Mouse (Mus musculus) MEL (cell line): ENCODE measurements around the gene Tldc1. TPM values are rescaled to one million over a fixed set of nuclear protein-coding genes. Genes with fewer than 3 reads are reported as not detected.
A peak's percentile ranks its signal among the peaks of the same experiment; 100 is the strongest.

Experiments used
- DNase-seq: peaks from one replicate; pipeline ENCODE4 v3.0.0; 2011; ENCODE audit warnings: low read depth, low spot score
- H3K27ac ChIP-seq: 2 replicates; pipeline ENCODE4 v1.5.1; 2012; ENCODE audit warnings: low read depth, mild to moderate bottlenecking, control low read depth, low read length, moderate library complexity; ENCODE audit not compliant: control insufficient read depth
- H3K27me3 ChIP-seq, 2 experiments: fragments of 150-350 bp in 1 of 2; sonication (generic) in 1 of 2; 2 replicates each; pipeline ENCODE4 v1.6.1; 2012; ENCODE audit warnings: low read length in 2 of 2, mild to moderate bottlenecking in 2 of 2, improper control_type of control experiment in 1 of 2, moderate library complexity in 1 of 2; ENCODE audit not compliant: insufficient read depth in 2 of 2, control insufficient read depth in 1 of 2
- H3K36me3 ChIP-seq, 2 experiments: 2 replicates each; pipeline ENCODE4 v1.6.1; 2012 to 2014; ENCODE audit warnings: low read length in 2 of 2, improper control_type of control experiment in 1 of 2, inconsistent platforms in 1 of 2, mild to moderate bottlenecking in 1 of 2; ENCODE audit not compliant: insufficient read depth in 2 of 2, control insufficient read depth in 1 of 2
- H3K4me1 ChIP-seq, 2 experiments: fragments of 150-350 bp in 1 of 2; sonication (generic) in 1 of 2; 2 replicates each; pipeline ENCODE4 v1.6.1; 2012; ENCODE audit warnings: low read length in 2 of 2, improper control_type of control experiment in 1 of 2, mild to moderate bottlenecking in 1 of 2; ENCODE audit not compliant: insufficient read depth in 2 of 2, control insufficient read depth in 1 of 2
- H3K4me3 ChIP-seq, 2 experiments: fragments of 150-350 bp in 1 of 2; sonication (generic) in 1 of 2; 2 replicates each; pipeline ENCODE4 v1.5.1; 2012; ENCODE audit warnings: low read depth in 2 of 2, low read length in 2 of 2, mild to moderate bottlenecking in 2 of 2, moderate library complexity in 2 of 2, control low read depth in 1 of 2, improper control_type of control experiment in 1 of 2; ENCODE audit not compliant: control insufficient read depth in 1 of 2, insufficient read depth in 1 of 2
- H3K79me2 ChIP-seq: 2 replicates; pipeline ENCODE4 v1.6.1; 2012; ENCODE audit warnings: mild to moderate bottlenecking, low read length, moderate library complexity; ENCODE audit not compliant: control insufficient read depth, poor library complexity, insufficient read depth
- H3K9ac ChIP-seq: 2 replicates; pipeline ENCODE4 v1.6.1; 2012; ENCODE audit warnings: low read depth, mild to moderate bottlenecking, control low read depth, low read length, moderate library complexity; ENCODE audit not compliant: control insufficient read depth, poor library complexity, severe bottlenecking
- H3K9me3 ChIP-seq: fragments of 150-350 bp; sonication (generic); replicated peaks from 2 replicates; pipeline ENCODE4 v1.6.1; 2012; ENCODE audit warnings: mild to moderate bottlenecking, low read length, improper control_type of control experiment, moderate library complexity; ENCODE audit not compliant: insufficient read depth
- CHD1 ChIP-seq: IDR thresholded peaks from 2 replicates; pipeline ENCODE4 v1.6.1; 2012; ENCODE audit warnings: low read depth, mild to moderate bottlenecking, inconsistent platforms, low read length, improper control_type of control experiment
- CHD2 ChIP-seq: IDR thresholded peaks from 2 replicates; pipeline ENCODE4 v1.6.1; 2011; ENCODE audit warnings: low read length, improper control_type of control experiment
- GABPA ChIP-seq: IDR thresholded peaks from 2 replicates; pipeline ENCODE4 v1.6.1; 2012; ENCODE audit warnings: low read depth, mild to moderate bottlenecking, inconsistent platforms, low read length, improper control_type of control experiment, moderate library complexity
- GATA1 ChIP-seq: IDR thresholded peaks from 2 replicates; pipeline ENCODE4 v1.6.1; 2011; ENCODE audit warnings: low read depth, low read length, improper control_type of control experiment
- HCFC1 ChIP-seq: IDR thresholded peaks from 2 replicates; pipeline ENCODE4 v1.6.1; 2012; ENCODE audit warnings: low read depth, mild to moderate bottlenecking, inconsistent platforms, low read length, improper control_type of control experiment, moderate library complexity
- MEF2A ChIP-seq: IDR thresholded peaks from 2 replicates; pipeline ENCODE4 v1.6.1; 2014; ENCODE audit warnings: low read depth, mild to moderate bottlenecking, inconsistent platforms, low read length, improper control_type of control experiment; ENCODE audit not compliant: poor library complexity, insufficient replicate concordance, severe bottlenecking; ENCODE audit errors: extremely low read depth
- MYB ChIP-seq: IDR thresholded peaks from 2 replicates; pipeline ENCODE4 v1.6.1; 2011; ENCODE audit warnings: mild to moderate bottlenecking, low read depth, low read length, improper control_type of control experiment
- MYC ChIP-seq: IDR thresholded peaks from 2 replicates; pipeline ENCODE4 v1.6.1; 2011; ENCODE audit warnings: low read depth, mild to moderate bottlenecking, low read length, improper control_type of control experiment, moderate library complexity
- NELFE ChIP-seq: IDR thresholded peaks from 2 replicates; pipeline ENCODE4 v1.6.1; 2011; ENCODE audit warnings: low read depth, low read length, improper control_type of control experiment
- NRF1 ChIP-seq: IDR thresholded peaks from 2 replicates; pipeline ENCODE4 v1.6.1; 2014; ENCODE audit warnings: low read depth, mild to moderate bottlenecking, inconsistent platforms, low read length, improper control_type of control experiment, moderate library complexity; ENCODE audit not compliant: poor library complexity, insufficient read depth, severe bottlenecking
- POLR2A ChIP-seq, 2 experiments: IDR thresholded peaks; 2 replicates each; pipeline ENCODE4 v1.6.1; 2011 to 2012; ENCODE audit warnings: low read length in 2 of 2, mild to moderate bottlenecking in 2 of 2, control low read depth in 1 of 2, improper control_type of control experiment in 1 of 2, low read depth in 1 of 2, moderate library complexity in 1 of 2; ENCODE audit not compliant: control insufficient read depth in 1 of 2, insufficient read depth in 1 of 2, poor library complexity in 1 of 2
- POLR2AphosphoS2 ChIP-seq: IDR thresholded peaks from 2 replicates; pipeline ENCODE4 v1.6.1; 2011; ENCODE audit warnings: low read length, improper control_type of control experiment
- RAD21 ChIP-seq: IDR thresholded peaks from 2 replicates; pipeline ENCODE4 v1.6.1; 2011; ENCODE audit warnings: mild to moderate bottlenecking, low read depth, low read length, improper control_type of control experiment
- SIN3A ChIP-seq: IDR thresholded peaks from 2 replicates; pipeline ENCODE4 v1.6.1; 2012; ENCODE audit warnings: low read length, improper control_type of control experiment, inconsistent platforms
- SMC3 ChIP-seq: IDR thresholded peaks from 2 replicates; pipeline ENCODE4 v1.6.1; 2011; ENCODE audit warnings: low read depth, low read length, improper control_type of control experiment
- TAL1 ChIP-seq: IDR thresholded peaks from 2 replicates; pipeline ENCODE4 v1.6.1; 2012; ENCODE audit warnings: mild to moderate bottlenecking, inconsistent platforms, low read length, moderate library complexity, mixed read lengths
- TBP ChIP-seq: IDR thresholded peaks from 2 replicates; pipeline ENCODE4 v1.8.0; 2011; ENCODE audit warnings: low read depth, low read length, improper control_type of control experiment
- TCF12 ChIP-seq: IDR thresholded peaks from 2 replicates; pipeline ENCODE4 v1.6.1; 2014; ENCODE audit warnings: low read depth, mild to moderate bottlenecking, inconsistent platforms, low read length, improper control_type of control experiment, moderate library complexity
- UBTF ChIP-seq: IDR thresholded peaks from 2 replicates; pipeline ENCODE4 v1.6.1; 2012; ENCODE audit warnings: low read depth, mild to moderate bottlenecking, inconsistent platforms, low read length, improper control_type of control experiment, moderate library complexity, borderline replicate concordance; ENCODE audit not compliant: insufficient read depth
- USF2 ChIP-seq, 2 experiments: IDR thresholded peaks; 2 replicates each; pipeline ENCODE4 v1.6.1; 2011 to 2012; ENCODE audit warnings: improper control_type of control experiment in 2 of 2, low read length in 2 of 2, borderline replicate concordance in 1 of 2, inconsistent platforms in 1 of 2, low read depth in 1 of 2, mild to moderate bottlenecking in 1 of 2; ENCODE audit not compliant: insufficient read depth in 1 of 2
- ZC3H11A ChIP-seq: IDR thresholded peaks from 2 replicates; pipeline ENCODE4 v1.6.1; 2012; ENCODE audit warnings: low read depth, mild to moderate bottlenecking, inconsistent platforms, low read length, improper control_type of control experiment
- ZKSCAN1 ChIP-seq: IDR thresholded peaks from 2 replicates; pipeline ENCODE4 v1.6.1; 2012; ENCODE audit warnings: low read depth, mild to moderate bottlenecking, inconsistent platforms, low read length, improper control_type of control experiment, moderate library complexity
- ZMIZ1 ChIP-seq: IDR thresholded peaks from 2 replicates; pipeline ENCODE4 v1.6.1; 2012; ENCODE audit warnings: low read depth, mild to moderate bottlenecking, inconsistent platforms, low read length, improper control_type of control experiment, moderate library complexity
- polyA plus RNA-seq, 2 experiments: library from polyadenylated mRNA; stranded (reverse) in 1 of 2; unstranded in 1 of 2; fragments of >175 nt in 1 of 2; fragments of >200 nt in 1 of 2; gene quantifications; 2 replicates each; pipeline versions ENCODE4 v1.2.1 to v1.2.4; 2012; ENCODE audit warnings: low replicate concordance in 2 of 2, low read depth in 1 of 2; ENCODE audit not compliant: insufficient read length in 2 of 2, insufficient read depth in 1 of 2, missing spikeins in 1 of 2
- total RNA-seq: library from RNA; depleted of rRNA; stranded (reverse); fragments of 300-350 nt; gene quantifications from 2 replicates; pipeline ENCODE4 v1.2.3, GENCODE M21; 2012

The Tldc1 gene
- total and polyA plus RNA-seq, 3 experiments, result 16.1 to 16.4 TPM; not detected in 1

DNA sequence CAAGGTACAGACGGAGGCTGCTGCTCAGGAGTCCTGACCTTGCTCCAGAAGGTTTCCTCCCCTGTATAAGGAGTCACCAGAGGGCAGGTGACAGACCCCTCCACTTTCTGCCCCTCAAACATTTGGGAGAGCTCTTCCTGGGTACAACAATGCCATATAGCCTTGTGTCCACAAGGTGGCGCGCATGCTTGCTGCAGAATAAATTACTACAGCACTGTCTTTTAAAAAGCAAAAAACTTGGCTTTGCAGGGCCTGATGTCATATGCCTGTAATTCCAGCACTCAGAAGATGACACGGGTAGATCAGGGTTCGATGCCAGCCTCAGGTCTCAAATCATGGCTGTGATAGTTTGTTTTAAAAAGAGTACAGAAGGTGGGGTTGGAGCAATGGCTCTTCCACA, 4.5 kb upstream of the Tldc1 start (continued):
- TF ChIP-seq MEF2A, result no peak
- TF ChIP-seq TCF12, result no peak
- TF ChIP-seq NRF1, result 0 out of 2 replicates have a peak, but pooled peaks have one; percentile 16
- 0 out of 2 replicates have a peak, but pooled peaks have one; percentile 31 for TF ChIP-seq MYC
- TF ChIP-seq GATA1, result no peak
- no peak for TF ChIP-seq USF2 (IDR thresholded peaks at IDR 0.05; ENCODE audit: borderline replicate concordance in 1 of 2, insufficient read depth in 1 of 2, low read depth in 1 of 2, low read length in 2 of 2)
- peak; percentile 100 for TF ChIP-seq ZC3H11A
- TF ChIP-seq NELFE, result no peak

DNA sequence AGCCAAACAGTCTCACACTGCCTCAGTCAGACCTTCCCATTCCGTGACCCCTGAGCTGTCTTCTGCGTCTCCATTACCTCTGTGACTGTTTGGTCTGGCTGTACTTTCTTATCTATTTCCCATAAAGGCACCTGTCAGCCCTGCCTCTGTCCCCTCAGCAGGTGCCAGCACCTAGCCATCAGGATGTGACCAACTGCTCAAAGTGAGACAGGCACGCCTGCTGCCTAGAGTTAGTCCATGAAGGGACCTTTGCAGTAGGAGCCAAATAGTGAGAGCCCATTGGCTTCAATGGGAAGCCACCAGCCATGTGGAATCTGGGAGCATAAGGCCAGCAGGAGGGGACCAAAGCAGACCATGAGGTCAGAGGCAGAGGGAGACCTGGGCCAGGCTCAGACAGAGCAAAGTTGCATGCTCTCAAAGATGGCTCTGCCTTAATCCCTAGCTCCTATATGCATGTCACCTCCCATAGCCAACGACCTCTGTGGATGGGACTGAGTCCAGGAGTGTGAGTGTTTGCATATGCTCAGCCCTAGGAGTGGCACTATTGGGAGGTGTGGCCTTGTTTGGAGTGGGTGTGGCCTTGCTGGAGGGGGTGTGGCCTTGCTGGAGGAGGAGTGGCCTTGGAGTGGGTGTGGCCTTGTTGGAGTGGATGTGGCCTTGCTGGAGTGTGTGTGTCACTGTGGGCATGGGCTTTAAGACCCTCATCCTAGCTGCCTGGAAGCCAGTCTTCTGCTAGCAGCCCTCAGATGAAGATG, 3.0 kb upstream of the Tldc1 start:
- peak; percentile 65 for DNase-seq
- no peak overlapping the region for H3K27ac ChIP-seq
- H3K4me3 ChIP-seq, result no peak overlapping the region
- peaks cover 4% of the 10 kb centered on the region; the same call in 1 of the 2 replicates for H3K79me2 ChIP-seq
- TF ChIP-seq RAD21 (no peak), POLR2A (IDR thresholded peaks at IDR 0.05; ENCODE audit: control insufficient read depth in 1 of 2, insufficient read depth in 1 of 2, low read depth in 1 of 2, low read length in 2 of 2, poor library complexity in 1 of 2) (no peak), MYB (no peak), TBP (no peak), ZMIZ1 (no peak), ZC3H11A (no peak), GABPA (no peak), SMC3 (no peak), UBTF (no peak), TAL1 (no peak), POLR2AphosphoS2 (no peak), HCFC1 (no peak), MYC (no peak), CHD2 (no peak), GATA1 (no peak), USF2 (IDR thresholded peaks at IDR 0.05; ENCODE audit: borderline replicate concordance in 1 of 2, insufficient read depth in 1 of 2, low read depth in 1 of 2, low read length in 2 of 2) (no peak), ZKSCAN1 (no peak), SIN3A (no peak), CHD1 (no peak)
- H3K27me3 ChIP-seq, result no peaks in the 10 kb centered on the region
- peaks cover 0 to 10% of the 10 kb centered on the region in 2 experiments; a peak in 2 of 4 replicates for H3K36me3 ChIP-seq
- no peaks in the 10 kb centered on the region for H3K9me3 ChIP-seq
- H3K9ac ChIP-seq, result no peak overlapping the region
- peaks cover 8 to 27% of the 10 kb centered on the region in 2 experiments for H3K4me1 ChIP-seq
